Mouse (Mus musculus) heart, postnatal 0 days (tissue): ENCODE data around the gene Pde11a.

Experiments
- CTCF ChIP-seq: IDR thresholded peaks from 2 replicates; pipeline ENCODE4 v1.5.1; 2016; ENCODE audit warnings: antibody characterized with exemption, control low read depth, low read depth
- EP300 ChIP-seq: IDR thresholded peaks from 2 replicates; pipeline ENCODE4 v1.6.1; 2016; ENCODE audit warnings: antibody characterized with exemption, low read depth

DNA sequence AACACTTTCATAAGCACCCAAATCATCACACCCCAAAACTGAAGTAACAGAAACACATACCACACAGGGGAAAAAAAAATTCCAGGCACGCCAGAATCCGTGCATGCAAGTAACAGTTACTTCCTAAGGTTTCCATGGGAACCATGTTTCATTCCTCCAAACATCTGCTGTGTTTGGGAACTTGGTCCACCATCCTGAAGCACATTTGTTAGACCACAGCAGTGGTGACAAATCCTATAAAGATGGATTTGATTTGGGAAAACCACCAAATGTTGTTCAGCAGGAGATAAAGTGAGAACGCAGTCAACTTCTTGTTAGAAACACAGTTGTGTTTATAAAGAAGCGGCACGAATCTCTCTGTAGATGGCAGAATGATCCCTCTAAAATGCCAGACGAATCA, 213.8 kb downstream of the Pde11a start:
- no peak for TF ChIP-seq CTCF
- TF ChIP-seq EP300 = no peak
